8 mouse cellular contexts compared by ENCODE assay signal in genomic region chr2:120011462-120012200, GRCm38 (mm10). TPM values are rescaled to one million over a fixed set of nuclear protein-coding genes. Genes with fewer than 3 reads are reported as not detected.
DNase-seq lines count a peak whose midpoint lies in the region; ATAC-seq lines count a peak whose summit lies in the region.

No protein-coding gene starts in this region.

- peak; percentile 76 for DNase-seq in 416B (ENCODE audit: low read depth)
- peak; percentile 59 to 67 for DNase-seq in B cell, adult 2 months
- peak; percentile 41 for DNase-seq in c-Kit-positive CD71-negative TER-119-negative erythroid progenitor cells, embryonic 14.5 days (ENCODE audit: low read depth)
- DNase-seq in induced T-regulatory cell, adult 2 months (ENCODE audit: low read depth), result peak; percentile 69
- DNase-seq in left cerebral cortex, postnatal 25 days (ENCODE audit: low spot score in 2 of 2), result peak; percentile 54 to 75
- peak; percentile 45 for DNase-seq in neural tube, embryonic 10.5 days (ENCODE audit: extremely low spot score, low spot score)
- no peak for DNase-seq in Muller cell, postnatal 12 days (ENCODE audit: inconsistent ontology term)

- 0 out of 2 replicates have a peak, but pooled peaks have one; percentile 51 for ATAC-seq in erythroid progenitor cell, adult 5-6 weeks (replicated peaks; ENCODE audit: low FRiP score, poor library complexity, severe bottlenecking)

- intact Hi-C loops in left cerebral cortex, postnatal 25 days (cut with DNase I), result no loop called here

RNA-seq across cellular contexts. Expression of gene Jmjd7, which starts 15.7 kb away (rescaled TPM):
- total RNA-seq in erythroid progenitor cell, adult 5-6 weeks (2015; ENCODE audit: low replicate concordance), result 1.4 TPM in 1 of 2 replicates, not detected in the other
- total RNA-seq in erythroid progenitor cell, adult 5-6 weeks (2017; ENCODE audit: low replicate concordance), result 0.64 TPM in 1 of 2 replicates, not detected in the other
- 1 to 10 TPM; 3.5 to 4.3 TPM for total RNA-seq in left cerebral cortex, postnatal 25 days (2021)

RNA-seq across cellular contexts. Expression of gene Gm28042, which starts 15.7 kb away (rescaled TPM):
- total RNA-seq in erythroid progenitor cell, adult 5-6 weeks (2015; ENCODE audit: low replicate concordance), result not detected in 2 replicates
- total RNA-seq in erythroid progenitor cell, adult 5-6 weeks (2017; ENCODE audit: low replicate concordance), result not detected in 2 replicates
- total RNA-seq in left cerebral cortex, postnatal 25 days (2021), result 1 to 10 TPM in 1 of 2 experiments, under 1 TPM in 1; 0.78 to 1.9 TPM

RNA-seq across cellular contexts. Expression of gene Pla2g4b, which starts 21.6 kb away (rescaled TPM):
- total RNA-seq in erythroid progenitor cell, adult 5-6 weeks (2015; ENCODE audit: low replicate concordance), result 2.9 TPM in 1 of 2 replicates, not detected in the other
- total RNA-seq in erythroid progenitor cell, adult 5-6 weeks (2017; ENCODE audit: low replicate concordance), result not detected in 2 replicates
- 1 to 10 TPM; 2.1 to 3.0 TPM for total RNA-seq in left cerebral cortex, postnatal 25 days (2021)

RNA-seq across cellular contexts. Expression of gene Mapkbp1, which starts 39.1 kb away (rescaled TPM):
- total RNA-seq in erythroid progenitor cell, adult 5-6 weeks (2015; ENCODE audit: low replicate concordance), result under 0.01 and 0.42 TPM in 2 replicates
- total RNA-seq in erythroid progenitor cell, adult 5-6 weeks (2017; ENCODE audit: low replicate concordance), result 1.2 and 4.4 TPM in 2 replicates
- total RNA-seq in left cerebral cortex, postnatal 25 days (2021), result 10 to 100 TPM; 52.2 to 52.7 TPM
